Mouse (Mus musculus): Measurements from ENCODE around the gene Tm9sf4. TPM values are rescaled to one million over a fixed set of nuclear protein-coding genes. Genes with fewer than 3 reads are reported as not detected.

Tm9sf4 gene
- polyA plus RNA-seq, 1 experiment: 45.8 TPM

- no peaks in the 10 kb centered on the region for H3K4me1 ChIP-seq (ENCODE audit: control insufficient read depth, insufficient read depth, low read length)
- TF ChIP-seq CTCF (IDR thresholded peaks at IDR 0.05; ENCODE audit: insufficient read depth, low read length) (no peak), POLR2A (IDR thresholded peaks at IDR 0.05; ENCODE audit: borderline replicate concordance, extremely low read depth, low read depth, low read length) (no peak)
- WGBS: 60% methylated on average over 1 of the region's 1 CpGs
- DNase-seq: no peak
- no peak overlapping the region for H3K4me3 ChIP-seq (replicated peaks; ENCODE audit: extremely low read depth, low read depth, low read length)
Observed at GRCm38 (mm10) chr2:153202766-153203165, 41.7 kb downstream of the Tm9sf4 start.

- DNase-seq: no peak
Observed at GRCm38 (mm10) chr2:153208149-153208548, 47.0 kb downstream of the Tm9sf4 start.

GRCm38 (mm10) chr2:153209286-153209685 lies 48.2 kb downstream of the Tm9sf4 start:
- Histone ChIP-seq H3K4me3 (replicated peaks; ENCODE audit: extremely low read depth, low read depth, low read length) (no peak overlapping the region), H3K4me1 (ENCODE audit: control insufficient read depth, insufficient read depth, low read length) (no peaks in the 10 kb centered on the region)
- DNase-seq: no peak
- 67% methylated on average over 5 of the region's 5 CpGs for WGBS
- TF ChIP-seq POLR2A (IDR thresholded peaks at IDR 0.05; ENCODE audit: borderline replicate concordance, extremely low read depth, low read depth, low read length) (no peak), CTCF (IDR thresholded peaks at IDR 0.05; ENCODE audit: insufficient read depth, low read length) (no peak)

More at GRCm38 (mm10) chr2:153208149-153208548, 47.0 kb downstream of the Tm9sf4 start:
- 98% methylated on average over 2 of the region's 2 CpGs for WGBS
- H3K4me1 ChIP-seq (ENCODE audit: control insufficient read depth, insufficient read depth, low read length): no peaks in the 10 kb centered on the region
- TF ChIP-seq POLR2A (IDR thresholded peaks at IDR 0.05; ENCODE audit: borderline replicate concordance, extremely low read depth, low read depth, low read length): no peak
- no peak for TF ChIP-seq CTCF (IDR thresholded peaks at IDR 0.05; ENCODE audit: insufficient read depth, low read length)
- no peak overlapping the region for H3K4me3 ChIP-seq (replicated peaks; ENCODE audit: extremely low read depth, low read depth, low read length)

GRCm38 (mm10) chr2:153211451-153211850 lies 50.3 kb downstream of the Tm9sf4 start:
- H3K4me1 ChIP-seq (ENCODE audit: control insufficient read depth, insufficient read depth, low read length): peaks cover 4% of the 10 kb centered on the region
- TF ChIP-seq CTCF (IDR thresholded peaks at IDR 0.05; ENCODE audit: insufficient read depth, low read length) (no peak), POLR2A (IDR thresholded peaks at IDR 0.05; ENCODE audit: borderline replicate concordance, extremely low read depth, low read depth, low read length) (no peak)
- DNase-seq: no peak
- H3K4me3 ChIP-seq (replicated peaks; ENCODE audit: extremely low read depth, low read depth, low read length): no peak overlapping the region
- 80% methylated on average over 5 of the region's 5 CpGs for WGBS

GRCm38 (mm10) chr2:153213351-153213750 lies 52.2 kb downstream of the Tm9sf4 start:
- H3K4me3 ChIP-seq (replicated peaks; ENCODE audit: extremely low read depth, low read depth, low read length): no peak overlapping the region
- DNase-seq: no peak
- 91% methylated on average over 4 of the region's 4 CpGs for WGBS
- TF ChIP-seq POLR2A (IDR thresholded peaks at IDR 0.05; ENCODE audit: borderline replicate concordance, extremely low read depth, low read depth, low read length): no peak
- H3K4me1 ChIP-seq (ENCODE audit: control insufficient read depth, insufficient read depth, low read length): peaks cover 4% of the 10 kb centered on the region

- no peak for DNase-seq
- 32% methylated on average over 6 of the region's 6 CpGs for WGBS
- TF ChIP-seq CTCF (IDR thresholded peaks at IDR 0.05; ENCODE audit: insufficient read depth, low read length) (no peak), POLR2A (IDR thresholded peaks at IDR 0.05; ENCODE audit: borderline replicate concordance, extremely low read depth, low read depth, low read length) (no peak)
Observed at GRCm38 (mm10) chr2:153214771-153215259, 53.7 kb downstream of the Tm9sf4 start.

GRCm38 (mm10) chr2:153215421-153215820 lies 54.3 kb downstream of the Tm9sf4 start:
- DNase-seq: no peak
- TF ChIP-seq CTCF (IDR thresholded peaks at IDR 0.05; ENCODE audit: insufficient read depth, low read length): no peak

More at GRCm38 (mm10) chr2:153214771-153215259, 53.7 kb downstream of the Tm9sf4 start:
- Histone ChIP-seq H3K4me3 (replicated peaks; ENCODE audit: extremely low read depth, low read depth, low read length) (no peak overlapping the region), H3K4me1 (ENCODE audit: control insufficient read depth, insufficient read depth, low read length) (peaks cover 4% of the 10 kb centered on the region)

GRCm38 (mm10) chr2:153217826-153218340 lies 56.8 kb downstream of the Tm9sf4 start:
- H3K4me1 ChIP-seq (ENCODE audit: control insufficient read depth, insufficient read depth, low read length): peaks cover 4% of the 10 kb centered on the region
- no peak for DNase-seq
- 82% methylated on average over 10 of the region's 10 CpGs for WGBS
- no peak overlapping the region for H3K4me3 ChIP-seq (replicated peaks; ENCODE audit: extremely low read depth, low read depth, low read length)
- TF ChIP-seq CTCF (IDR thresholded peaks at IDR 0.05; ENCODE audit: insufficient read depth, low read length): no peak
- no peak for TF ChIP-seq POLR2A (IDR thresholded peaks at IDR 0.05; ENCODE audit: borderline replicate concordance, extremely low read depth, low read depth, low read length)

More at GRCm38 (mm10) chr2:153215421-153215820, 54.3 kb downstream of the Tm9sf4 start:
- no peak overlapping the region for H3K4me3 ChIP-seq (replicated peaks; ENCODE audit: extremely low read depth, low read depth, low read length)
- peaks cover 4% of the 10 kb centered on the region for H3K4me1 ChIP-seq (ENCODE audit: control insufficient read depth, insufficient read depth, low read length)
- WGBS: 63% methylated on average over 4 of the region's 4 CpGs

- no peak for DNase-seq
- TF ChIP-seq POLR2A (IDR thresholded peaks at IDR 0.05; ENCODE audit: borderline replicate concordance, extremely low read depth, low read depth, low read length): no peak
- no peak for TF ChIP-seq CTCF (IDR thresholded peaks at IDR 0.05; ENCODE audit: insufficient read depth, low read length)
- Histone ChIP-seq H3K4me1 (ENCODE audit: control insufficient read depth, insufficient read depth, low read length) (peaks cover 4% of the 10 kb centered on the region), H3K4me3 (replicated peaks; ENCODE audit: extremely low read depth, low read depth, low read length) (no peak overlapping the region)
- 64% methylated on average over 3 of the region's 3 CpGs for WGBS
Observed at GRCm38 (mm10) chr2:153218516-153218915, 57.4 kb downstream of the Tm9sf4 start.

GRCm38 (mm10) chr2:153221620-153222019 lies 60.5 kb downstream of the Tm9sf4 start:
- Histone ChIP-seq H3K4me3 (replicated peaks; ENCODE audit: extremely low read depth, low read depth, low read length) (no peak overlapping the region), H3K4me1 (ENCODE audit: control insufficient read depth, insufficient read depth, low read length) (peaks cover 8% of the 10 kb centered on the region)
- no peak for DNase-seq
- WGBS: 83% methylated on average over 4 of the region's 4 CpGs
- TF ChIP-seq CTCF (IDR thresholded peaks at IDR 0.05; ENCODE audit: insufficient read depth, low read length): no peak
- TF ChIP-seq POLR2A (IDR thresholded peaks at IDR 0.05; ENCODE audit: borderline replicate concordance, extremely low read depth, low read depth, low read length): no peak
